Mouse (Mus musculus): ENCODE data around the gene Rassf5.
"Not testable (repeated sequence)": the region's sequence is repeated elsewhere in the genome, so short reads cannot be mapped to it uniquely, and the experiment has no call there.

Rassf5 gene

GRCm38 (mm10) chr1:131180386-131180785 is 64.7 kb downstream of the Rassf5 start:
- no peak for DNase-seq (ENCODE audit: low spot score in 2 of 2)

- no peak for DNase-seq (ENCODE audit: low spot score in 2 of 2)
These were observed 67.0 kb downstream of the Rassf5 start for GRCm38 (mm10) chr1:131178083-131178482.

- DNase-seq (ENCODE audit: low spot score in 2 of 2): no peak
These were observed 67.8 kb downstream of the Rassf5 start for GRCm38 (mm10) chr1:131177249-131177648.

GRCm38 (mm10) chr1:131175819-131176218 is 69.2 kb downstream of the Rassf5 start:
- no peak for DNase-seq (ENCODE audit: low spot score in 2 of 2)

- no peak for DNase-seq (ENCODE audit: low spot score in 2 of 2)
These were observed 69.9 kb downstream of the Rassf5 start for GRCm38 (mm10) chr1:131175189-131175588.

GRCm38 (mm10) chr1:131174299-131174861 is 70.7 kb downstream of the Rassf5 start:
- no peak for DNase-seq (ENCODE audit: low spot score in 2 of 2)

- DNase-seq (ENCODE audit: low spot score in 2 of 2): peak in 1 of 2 experiments; percentile 31
These were observed 71.2 kb downstream of the Rassf5 start for GRCm38 (mm10) chr1:131173809-131174208.

- peak in 1 of 2 experiments; percentile 53 for DNase-seq (ENCODE audit: low spot score in 2 of 2)
These were observed 72.1 kb downstream of the Rassf5 start for GRCm38 (mm10) chr1:131173001-131173400.

- DNase-seq (ENCODE audit: low spot score in 2 of 2): no peak
These were observed 77.4 kb downstream of the Rassf5 start for GRCm38 (mm10) chr1:131167612-131168011.

GRCm38 (mm10) chr1:131164427-131164826 is 80.6 kb downstream of the Rassf5 start:
- DNase-seq (ENCODE audit: low spot score in 2 of 2): no peak

GRCm38 (mm10) chr1:131161091-131161490 is 84.0 kb downstream of the Rassf5 start:
- no peak for DNase-seq (ENCODE audit: low spot score in 2 of 2)

GRCm38 (mm10) chr1:131159573-131160327 is 85.3 kb downstream of the Rassf5 start:
- not testable (repeated sequence) for DNase-seq (ENCODE audit: low spot score in 2 of 2)

GRCm38 (mm10) chr1:131155456-131155855 is 89.6 kb downstream of the Rassf5 start:
- DNase-seq (ENCODE audit: low spot score in 2 of 2): no peak

- DNase-seq (ENCODE audit: low spot score in 2 of 2): peak; percentile 83 to 84
These were observed 91.9 kb downstream of the Rassf5 start, which contains the start of gene Eif2d for GRCm38 (mm10) chr1:131153018-131153629. Gene Eif2d (plus strand): TSS chr1:131153181.

GRCm38 (mm10) chr1:131149496-131149895 is 95.6 kb downstream of the Rassf5 start:
- DNase-seq (ENCODE audit: low spot score in 2 of 2): no peak

- no peak for DNase-seq (ENCODE audit: low spot score in 2 of 2)
These were observed 98.9 kb downstream of the Rassf5 start for GRCm38 (mm10) chr1:131146181-131146614.

GRCm38 (mm10) chr1:131145222-131145621 is 99.8 kb downstream of the Rassf5 start:
- not testable (repeated sequence) for DNase-seq (ENCODE audit: low spot score in 2 of 2)

- no peak for DNase-seq (ENCODE audit: low spot score in 2 of 2)
These were observed 102.6 kb downstream of the Rassf5 start for GRCm38 (mm10) chr1:131142472-131142871.

- DNase-seq (ENCODE audit: low spot score in 2 of 2): no peak
These were observed 103.6 kb downstream of the Rassf5 start for GRCm38 (mm10) chr1:131141449-131141848.

- no peak for DNase-seq (ENCODE audit: low spot score in 2 of 2)
These were observed 105.7 kb downstream of the Rassf5 start for GRCm38 (mm10) chr1:131139102-131140095.

- peak; percentile 88 to 89 for DNase-seq (ENCODE audit: low spot score in 2 of 2)
These were observed 106.7 kb downstream of the Rassf5 start, which contains the start of gene Dyrk3 for GRCm38 (mm10) chr1:131138191-131139016. Gene Dyrk3 (minus strand): TSS chr1:131138340.

Data from heart, adult 9 months (tissue).